Mouse (Mus musculus): Measurements from ENCODE around the gene Uqcrc2. TPM values are rescaled to one million over a fixed set of nuclear protein-coding genes. Genes with fewer than 3 reads are reported as not detected.

Uqcrc2 gene
- polyA plus RNA-seq, 1 experiment from 2014 or later, result 275 TPM

DNA sequence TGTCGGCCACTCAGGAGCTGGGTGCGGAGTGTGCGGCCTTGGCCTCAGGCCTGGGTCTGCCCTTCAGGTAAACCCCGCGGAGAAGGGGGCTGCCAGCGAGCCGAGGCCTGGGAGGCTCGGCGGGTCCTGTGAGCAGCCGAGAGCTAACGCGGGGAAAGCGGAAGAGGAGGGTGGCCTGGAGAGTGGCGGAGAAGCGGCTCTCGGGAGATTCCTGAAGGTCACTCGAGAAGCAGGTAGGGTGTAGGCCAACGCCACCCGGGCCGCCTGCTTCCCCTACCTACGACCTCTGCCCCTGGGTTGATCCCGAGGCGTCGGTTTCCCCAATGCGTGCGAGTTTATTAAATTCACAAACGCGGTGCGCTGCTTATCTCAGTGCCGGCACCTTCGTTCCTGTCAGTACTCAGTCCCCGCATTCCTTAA is 396 bp downstream of the Uqcrc2 start:
- peak overlapping the region; percentile 97 for H3K4me3 ChIP-seq (ENCODE audit: low read depth, low read length)
- peaks cover 25% of the 10 kb centered on the region for H3K36me3 ChIP-seq (ENCODE audit: control insufficient read depth, insufficient read depth, low read length)
- H3K9me3 ChIP-seq (replicated peaks; ENCODE audit: control insufficient read depth, low read length), result no peaks in the 10 kb centered on the region
- peak overlapping the region; percentile 96 for H3K9ac ChIP-seq (ENCODE audit: low read length)
- ATAC-seq, result no peak; the same call in 1 of the 2 replicates
- DNase-seq (ENCODE audit: low spot score), result no peak
- peak overlapping the region; percentile 76 for H3K4me2 ChIP-seq (ENCODE audit: low read length)
- WGBS, result under 1% methylated on average over 30 of the region's 32 CpGs
- H3K27ac ChIP-seq (ENCODE audit: low read depth, low read length), result peak overlapping the region; percentile 82
- H3K4me1 ChIP-seq (ENCODE audit: control insufficient read depth, insufficient read depth, low read length), result peaks cover 15% of the 10 kb centered on the region; the same call in 1 of the 2 replicates
- H3K27me3 ChIP-seq (replicated peaks; ENCODE audit: control insufficient read depth, insufficient read depth, low read length), result no peaks in the 10 kb centered on the region

DNA sequence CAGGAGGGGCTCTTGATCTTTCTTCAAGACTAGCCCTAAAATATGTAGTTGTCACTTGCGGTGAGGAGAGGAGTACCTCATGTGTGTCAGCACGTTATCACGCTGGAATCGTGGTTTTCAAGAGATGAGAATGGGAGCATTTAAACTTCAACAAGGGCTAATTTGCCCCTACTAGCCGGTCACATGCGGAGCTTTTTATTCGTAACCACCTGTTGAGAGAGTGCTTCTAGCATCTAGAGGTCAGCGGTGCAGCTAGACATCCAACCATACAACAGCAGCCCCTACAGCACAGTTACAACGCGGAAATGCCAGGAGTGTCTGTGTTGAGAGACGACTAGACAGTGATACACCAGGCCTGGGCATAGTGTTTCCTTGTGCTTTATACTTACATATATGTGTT is 845 bp downstream of the Uqcrc2 start:
- Histone ChIP-seq H3K9me3 (replicated peaks; ENCODE audit: control insufficient read depth, low read length) (no peaks in the 10 kb centered on the region), H3K4me2 (ENCODE audit: low read length) (peak overlapping the region; percentile 76), H3K4me3 (ENCODE audit: low read depth, low read length) (peak overlapping the region; percentile 97), H3K27ac (ENCODE audit: low read depth, low read length) (no peak overlapping the region), H3K9ac (ENCODE audit: low read length) (peak overlapping the region; percentile 96), H3K4me1 (ENCODE audit: control insufficient read depth, insufficient read depth, low read length) (peaks cover 15% of the 10 kb centered on the region; the same call in 1 of the 2 replicates), H3K27me3 (replicated peaks; ENCODE audit: control insufficient read depth, insufficient read depth, low read length) (no peaks in the 10 kb centered on the region), H3K36me3 (ENCODE audit: control insufficient read depth, insufficient read depth, low read length) (peaks cover 29% of the 10 kb centered on the region)
- DNase-seq (ENCODE audit: low spot score) (no peak), ATAC-seq (no peak)
- 1% methylated on average over 11 of the region's 11 CpGs for whole genome bisulfite sequencing

DNA sequence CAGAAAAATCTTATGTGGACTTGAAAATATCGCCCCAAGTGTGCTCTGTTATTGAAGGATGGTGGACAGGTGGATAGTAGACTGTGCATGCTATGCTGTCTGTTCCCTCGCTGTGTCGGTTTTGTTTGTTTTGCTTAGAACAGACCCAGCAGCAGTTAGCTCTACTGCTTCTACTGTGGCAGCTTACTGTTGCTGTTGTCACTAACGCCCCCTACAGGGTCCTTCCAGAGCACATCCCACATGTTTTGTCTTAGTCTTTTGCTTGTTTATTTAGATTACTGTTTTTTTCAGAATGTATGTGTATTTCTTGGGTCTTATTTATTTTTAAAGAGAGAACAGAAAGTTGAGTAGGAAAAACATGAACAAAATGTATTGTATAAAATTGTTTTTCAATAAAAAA is 8.2 kb downstream of the Uqcrc2 start:
- Histone ChIP-seq H3K4me3 (ENCODE audit: low read depth, low read length) (no peak overlapping the region), H3K4me2 (ENCODE audit: low read length) (no peak overlapping the region), H3K36me3 (ENCODE audit: control insufficient read depth, insufficient read depth, low read length) (peaks cover 74% of the 10 kb centered on the region), H3K9me3 (replicated peaks; ENCODE audit: control insufficient read depth, low read length) (no peaks in the 10 kb centered on the region), H3K4me1 (ENCODE audit: control insufficient read depth, insufficient read depth, low read length) (no peaks in the 10 kb centered on the region), H3K27me3 (replicated peaks; ENCODE audit: control insufficient read depth, insufficient read depth, low read length) (no peaks in the 10 kb centered on the region), H3K27ac (ENCODE audit: low read depth, low read length) (no peak overlapping the region), H3K9ac (ENCODE audit: low read length) (no peak overlapping the region)
- WGBS, result 72% methylated on average over 4 of the region's 4 CpGs
- no peak for ATAC-seq
- DNase-seq (ENCODE audit: low spot score), result no peak

DNA sequence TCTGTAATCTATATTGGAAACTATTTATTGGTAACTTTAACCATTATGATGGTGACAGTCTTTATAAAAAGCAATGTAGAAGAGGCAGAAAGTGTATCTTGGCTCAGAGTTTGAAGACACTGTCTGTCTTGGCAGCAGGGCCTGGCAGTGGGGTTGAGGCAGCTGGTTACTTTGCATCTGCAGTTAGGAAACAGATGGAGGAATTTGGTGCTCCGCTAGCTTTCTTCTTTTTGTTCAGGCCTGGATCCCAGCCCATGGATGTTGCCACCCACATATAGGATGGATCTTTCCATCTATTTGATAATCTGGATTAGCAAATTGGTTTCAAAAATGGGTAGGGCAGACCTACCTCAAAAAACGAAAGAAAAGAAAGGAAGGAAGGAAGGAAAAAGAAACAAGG is 12.9 kb downstream of the Uqcrc2 start:
- Histone ChIP-seq H3K4me2 (ENCODE audit: low read length) (no peak overlapping the region), H3K4me3 (ENCODE audit: low read depth, low read length) (no peak overlapping the region), H3K27me3 (replicated peaks; ENCODE audit: control insufficient read depth, insufficient read depth, low read length) (no peaks in the 10 kb centered on the region), H3K4me1 (ENCODE audit: control insufficient read depth, insufficient read depth, low read length) (no peaks in the 10 kb centered on the region), H3K36me3 (ENCODE audit: control insufficient read depth, insufficient read depth, low read length) (peaks cover 81% of the 10 kb centered on the region), H3K9ac (ENCODE audit: low read length) (no peak overlapping the region), H3K27ac (ENCODE audit: low read depth, low read length) (no peak overlapping the region), H3K9me3 (replicated peaks; ENCODE audit: control insufficient read depth, low read length) (no peaks in the 10 kb centered on the region)
- DNase-seq (ENCODE audit: low spot score) (peak; percentile 70), ATAC-seq (no peak; the same call in 1 of the 2 replicates)
- WGBS, result 81% methylated on average over 2 of the region's 2 CpGs

DNA sequence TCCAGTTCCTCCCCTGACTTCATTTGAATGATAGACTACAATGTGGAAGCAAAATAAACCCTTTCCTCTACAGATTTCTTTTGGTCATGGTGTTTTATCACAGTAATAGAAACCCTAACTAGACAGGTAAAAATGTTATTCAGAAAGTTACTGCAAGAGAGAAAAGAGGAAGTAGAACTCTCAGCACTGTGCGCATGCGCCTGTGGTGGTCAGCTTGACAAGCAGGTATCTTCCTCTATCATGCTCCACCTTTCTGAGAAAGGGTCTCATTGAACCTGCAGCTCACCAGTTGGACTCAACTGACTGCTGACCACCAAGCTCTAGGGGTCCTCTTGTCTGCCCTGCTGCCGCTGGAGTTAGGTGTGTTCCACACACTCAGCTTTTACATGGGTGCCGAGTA is 27.1 kb downstream of the Uqcrc2 start:
- no peaks in the 10 kb centered on the region for H3K27me3 ChIP-seq (replicated peaks; ENCODE audit: control insufficient read depth, insufficient read depth, low read length)
- no peak overlapping the region for H3K4me2 ChIP-seq (ENCODE audit: low read length)
- no peaks in the 10 kb centered on the region for H3K4me1 ChIP-seq (ENCODE audit: control insufficient read depth, insufficient read depth, low read length)
- H3K9ac ChIP-seq (ENCODE audit: low read length), result no peak overlapping the region
- DNase-seq (ENCODE audit: low spot score) (no peak), ATAC-seq (no peak)
- no peaks in the 10 kb centered on the region for H3K9me3 ChIP-seq (replicated peaks; ENCODE audit: control insufficient read depth, low read length)
- H3K4me3 ChIP-seq (ENCODE audit: low read depth, low read length), result no peak overlapping the region
- H3K36me3 ChIP-seq (ENCODE audit: control insufficient read depth, insufficient read depth, low read length), result peaks cover 33% of the 10 kb centered on the region
- WGBS, result 97% methylated on average over 4 of the region's 4 CpGs
- H3K27ac ChIP-seq (ENCODE audit: low read depth, low read length), result no peak overlapping the region

DNA sequence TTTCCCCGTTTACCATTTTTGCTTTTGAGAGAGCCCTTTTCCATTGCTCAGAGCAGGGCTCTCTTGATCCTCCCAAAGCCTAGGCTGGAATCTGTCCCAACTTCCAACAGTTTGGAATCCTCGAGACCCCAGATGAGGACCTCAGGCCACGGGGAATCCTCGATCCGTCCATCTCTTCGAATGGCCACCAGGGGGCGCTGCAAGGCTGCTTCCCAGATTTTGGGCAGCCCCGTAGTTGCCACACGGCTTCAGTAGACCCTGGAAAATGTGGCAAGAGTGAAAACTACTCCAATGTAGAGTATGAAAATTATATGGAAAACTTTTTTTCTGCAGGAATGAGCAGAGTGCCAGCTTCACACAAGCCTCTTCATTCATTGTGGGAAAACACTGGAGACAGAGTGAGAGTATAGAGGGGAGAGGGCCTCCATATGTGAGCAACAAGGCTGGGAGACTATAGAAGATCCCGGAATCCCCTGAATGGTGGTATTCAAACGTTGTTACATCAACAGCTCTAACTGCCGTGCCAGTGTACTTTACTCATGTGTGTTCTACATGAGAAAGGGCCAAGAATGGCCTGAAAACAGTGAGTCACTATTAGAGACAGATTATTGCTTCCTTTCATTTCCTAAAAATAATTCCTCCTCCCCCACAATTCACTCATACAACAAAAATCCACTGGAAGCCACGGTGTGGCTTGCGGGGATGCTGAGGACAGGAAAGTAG is 35.3 kb downstream of the Uqcrc2 start, which contains the start of gene Pdzd9:
Gene Pdzd9 (minus strand): TSS at position 191 of the 723 bp plus-strand sequence.
- Histone ChIP-seq H3K36me3 (ENCODE audit: control insufficient read depth, insufficient read depth, low read length) (no peaks in the 10 kb centered on the region), H3K27me3 (replicated peaks; ENCODE audit: control insufficient read depth, insufficient read depth, low read length) (no peaks in the 10 kb centered on the region), H3K9ac (ENCODE audit: low read length) (no peak within 1 kb of the TSS), H3K4me2 (ENCODE audit: low read length) (no peak within 1 kb of the TSS), H3K9me3 (replicated peaks; ENCODE audit: control insufficient read depth, low read length) (no peaks in the 10 kb centered on the region), H3K4me3 (ENCODE audit: low read depth, low read length) (no peak within 1 kb of the TSS), H3K27ac (ENCODE audit: low read depth, low read length) (no peak within 1 kb of the TSS), H3K4me1 (ENCODE audit: control insufficient read depth, insufficient read depth, low read length) (no peaks in the 10 kb centered on the region)
- DNase-seq (ENCODE audit: low spot score) (peak; percentile 80), ATAC-seq (peak; percentile 76)
- WGBS, result 19% methylated on average over 14 of the region's 14 CpGs

DNA sequence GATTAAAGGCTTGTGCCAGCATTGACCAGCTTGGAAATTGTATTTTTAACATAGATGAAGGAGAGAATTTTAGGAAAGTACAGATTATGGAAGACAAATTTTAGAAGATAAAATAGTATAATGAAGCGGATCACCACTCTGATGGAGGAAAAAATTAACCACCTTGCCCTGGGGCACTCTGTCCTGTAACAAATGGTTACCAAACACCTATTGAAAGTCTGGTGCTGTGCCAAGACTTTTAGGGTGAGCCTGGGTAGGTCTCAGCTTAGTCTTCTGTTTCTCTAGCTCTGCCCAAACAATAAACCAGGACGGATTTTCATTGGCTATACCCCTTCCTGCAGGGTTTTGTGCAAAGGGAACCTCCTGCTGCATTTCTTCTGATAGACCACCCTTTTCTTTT is 36.3 kb downstream of the Uqcrc2 start:
- DNase-seq (ENCODE audit: low spot score), result no peak
- no peak overlapping the region for H3K27ac ChIP-seq (ENCODE audit: low read depth, low read length)
- H3K4me2 ChIP-seq (ENCODE audit: low read length), result no peak overlapping the region
- H3K9me3 ChIP-seq (replicated peaks; ENCODE audit: control insufficient read depth, low read length), result no peaks in the 10 kb centered on the region
- no peak for ATAC-seq
- H3K36me3 ChIP-seq (ENCODE audit: control insufficient read depth, insufficient read depth, low read length), result no peaks in the 10 kb centered on the region
- no peak overlapping the region for H3K9ac ChIP-seq (ENCODE audit: low read length)
- H3K4me3 ChIP-seq (ENCODE audit: low read depth, low read length), result no peak overlapping the region
- no peaks in the 10 kb centered on the region for H3K27me3 ChIP-seq (replicated peaks; ENCODE audit: control insufficient read depth, insufficient read depth, low read length)
- 63% methylated on average over 2 of the region's 2 CpGs for WGBS
- no peaks in the 10 kb centered on the region for H3K4me1 ChIP-seq (ENCODE audit: control insufficient read depth, insufficient read depth, low read length)

DNA sequence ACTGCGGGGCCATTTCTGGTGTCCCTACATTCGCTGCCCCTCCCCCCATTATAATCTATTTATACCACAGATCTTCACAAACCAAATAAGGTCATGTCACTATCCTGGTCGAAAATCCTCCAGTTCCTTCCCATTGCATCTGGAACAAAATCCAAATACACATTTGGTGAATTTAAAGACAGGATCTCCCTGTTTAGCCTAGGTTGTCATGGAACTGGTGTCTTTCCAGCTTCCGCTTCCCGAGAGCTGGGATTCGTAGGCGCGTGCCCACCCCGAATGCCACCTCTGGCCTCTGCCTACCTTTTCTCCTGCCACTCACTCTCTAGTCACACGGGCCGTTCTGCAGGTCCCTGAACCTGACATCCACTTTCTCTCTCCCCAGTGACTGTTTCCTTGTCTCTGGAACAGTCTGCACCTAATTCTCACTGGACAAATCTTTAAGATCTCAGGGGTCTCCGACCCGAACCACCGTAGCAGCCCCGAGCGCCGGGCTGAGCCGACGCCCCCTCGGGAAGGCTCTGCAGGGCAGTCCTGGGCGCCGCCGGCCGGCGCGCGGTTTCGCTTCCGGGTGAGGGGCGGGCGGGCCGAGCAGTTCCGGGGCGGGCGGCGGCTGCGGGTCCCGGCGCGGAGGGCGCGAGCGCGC is 42.1 kb downstream of the Uqcrc2 start, which contains the start of gene Mosmo:
Gene Mosmo (plus strand): TSS at position 618 of the 643 bp plus-strand sequence.
- Histone ChIP-seq H3K27ac (ENCODE audit: low read depth, low read length) (peak within 1 kb of the TSS; percentile 35; the same call in 1 of the 2 replicates), H3K4me1 (ENCODE audit: control insufficient read depth, insufficient read depth, low read length) (peaks cover 24% of the 10 kb centered on the region), H3K4me3 (ENCODE audit: low read depth, low read length) (peak within 1 kb of the TSS; percentile 89), H3K9me3 (replicated peaks; ENCODE audit: control insufficient read depth, low read length) (no peaks in the 10 kb centered on the region), H3K4me2 (ENCODE audit: low read length) (peak within 1 kb of the TSS; percentile 80), H3K27me3 (replicated peaks; ENCODE audit: control insufficient read depth, insufficient read depth, low read length) (no peaks in the 10 kb centered on the region), H3K9ac (ENCODE audit: low read length) (peak within 1 kb of the TSS; percentile 87), H3K36me3 (ENCODE audit: control insufficient read depth, insufficient read depth, low read length) (no peaks in the 10 kb centered on the region)
- WGBS, result 1% methylated on average over 38 of the region's 44 CpGs
- DNase-seq (ENCODE audit: low spot score) (peak; percentile 69), ATAC-seq (peak; percentile 97)
